Mouse (Mus musculus): ENCODE measurements at regions not wholly inside any gene's neighbourhood (a gene's known extent, or its start where the extent isn't known, plus 50 kb on each side); places are given as distances from the start of the nearest gene placed in this dataset.

DNA sequence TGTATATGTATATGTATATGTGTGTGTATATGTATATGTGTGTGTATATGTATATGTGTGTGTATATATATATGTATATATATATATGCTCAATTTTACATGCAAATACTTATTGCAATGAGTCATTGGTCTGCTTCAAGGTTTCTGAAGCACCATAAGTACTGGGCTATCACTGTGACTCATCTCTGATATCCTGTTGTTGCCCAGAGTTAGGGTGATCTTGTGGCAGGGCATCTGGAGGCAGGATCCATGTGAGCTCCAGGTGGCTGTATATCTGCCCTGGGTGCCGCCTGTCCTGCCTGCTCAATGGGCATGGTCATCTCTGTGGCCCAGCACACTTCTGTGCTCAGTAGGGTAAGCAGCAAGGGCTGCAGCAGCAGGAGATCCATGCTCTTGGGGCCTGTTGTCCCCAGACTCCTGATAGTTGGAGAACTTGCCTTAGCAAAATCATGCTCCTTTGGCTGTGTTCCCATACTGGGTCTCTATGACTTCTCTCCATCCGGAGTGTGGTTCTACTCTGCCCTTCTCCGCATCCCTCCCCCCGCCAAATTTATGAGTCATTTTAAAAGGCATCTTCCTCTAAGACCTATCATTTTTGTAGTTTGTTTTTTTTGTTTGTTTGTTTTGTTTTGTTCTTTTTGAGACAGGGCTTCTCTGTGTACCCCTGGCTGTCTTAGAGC lies 356.1 kb downstream of the Hace1 start:
- TF ChIP-seq CTCF (IDR thresholded peaks at IDR 0.05; ENCODE audit: borderline replicate concordance, extremely low read depth, insufficient read depth, insufficient read length) = no peak
- no peak for TF ChIP-seq POLR2A (IDR thresholded peaks at IDR 0.05; ENCODE audit: borderline replicate concordance, extremely low read depth, insufficient read depth, insufficient read length, poor library complexity, severe bottlenecking)

All from brain, embryonic 14.5 days (tissue).